9 mouse cellular contexts compared by ENCODE assay signal in genomic region chr1:120596319-120596718, GRCm38 (mm10). TPM values are rescaled to one million over a fixed set of nuclear protein-coding genes. Genes with fewer than 3 reads are reported as not detected.
DNase-seq lines count a peak whose midpoint lies in the region; ATAC-seq lines count a peak whose summit lies in the region.
"Had no signal": no experiment of that assay in that cellular context is flagged by ENCODE, and none has a peak within 500 bp of the region (broad histone marks: within the 10 kb centered on the region; RNA-seq: fewer than 3 reads in every experiment).

No protein-coding gene starts in this region.

- H3K9me3 ChIP-seq in kidney, embryonic 14.5 days (ENCODE audit: control insufficient read depth, low read length): no peaks in the 10 kb centered on the region

- H3K4me1 ChIP-seq in kidney, embryonic 14.5 days (ENCODE audit: control insufficient read depth, insufficient read depth, low read length): no peaks in the 10 kb centered on the region

- no peak overlapping the region for H3K27ac ChIP-seq in kidney, embryonic 14.5 days (ENCODE audit: low read depth, low read length)
- H3K27ac ChIP-seq: liver, embryonic 14.5 days had no signal

- under 1% methylated on average over 21 of the region's 21 CpGs for WGBS in kidney, embryonic 14.5 days

- no peak for DNase-seq in kidney, adult 8-10 months
- peak; percentile 57 to 62 for DNase-seq in gastrocnemius, postnatal 36 days
- DNase-seq in layer of hippocampus, adult 11-12 months (ENCODE audit: low spot score): no peak
- no peak for DNase-seq in cerebellum, adult 18-20 months
- no peak for DNase-seq in layer of hippocampus, postnatal 36 days

- H3K27me3 ChIP-seq in kidney, embryonic 14.5 days (ENCODE audit: control insufficient read depth, insufficient read depth, low read length): peaks cover 99% of the 10 kb centered on the region

- no peaks in the 10 kb centered on the region for H3K36me3 ChIP-seq in kidney, embryonic 14.5 days (ENCODE audit: control insufficient read depth, insufficient read depth, low read length)

- H3K4me2 ChIP-seq in kidney, embryonic 14.5 days (replicated peaks; ENCODE audit: low read depth, low read length): peak overlapping the region; percentile 21; the same call in 1 of the 2 replicates

- ATAC-seq in kidney, embryonic 14.5 days (ENCODE audit: low FRiP score, low TSS enrichment): peak; percentile 57; the same call in 1 of the 2 replicates
- ATAC-seq in common myeloid progenitor, adult 5-6 weeks (replicated peaks; ENCODE audit: low read depth, poor library complexity, severe bottlenecking): 0 out of 2 replicates have a peak, but pooled peaks have one; percentile 12
- 0 out of 2 replicates have a peak, but pooled peaks have one; percentile 44 for ATAC-seq in megakaryocyte-erythroid progenitor cell, adult 5-6 weeks (replicated peaks; ENCODE audit: low FRiP score, low TSS enrichment, poor library complexity, severe bottlenecking)

- H3K4me3 ChIP-seq in kidney, embryonic 14.5 days (ENCODE audit: low read length): peak overlapping the region; percentile 20; the same call in 1 of the 2 replicates

- intact Hi-C loops in gastrocnemius, postnatal 36 days (cut with DNase I): loop anchor here (5.0 to 10.0 kb wide), 4 partner anchors 91 to 458 kb away; no protein-coding TSS in a partner anchor

- no peak overlapping the region for H3K9ac ChIP-seq in kidney, embryonic 14.5 days (ENCODE audit: low read depth, low read length)
- H3K9ac ChIP-seq: liver, embryonic 14.5 days had no signal

RNA-seq across cellular contexts. Expression of gene En1, which starts 5.9 kb away (rescaled TPM):
- polyA plus RNA-seq in kidney, embryonic 14.5 days (2014; fragmentation: Nextera tagmentation; extraction: Ambion mirVana): not detected in 2 replicates
- not detected in 2 replicates for total RNA-seq in common myeloid progenitor, adult 5-6 weeks (2017)
- total RNA-seq in gastrocnemius, postnatal 36 days (2021): 1 to 10 TPM; 6.8 to 7.4 TPM
- total RNA-seq in megakaryocyte-erythroid progenitor cell, adult 5-6 weeks (2014; fragmentation: Nextera tagmentation): not detected in 2 replicates
- not detected in 2 replicates for total RNA-seq in megakaryocyte-erythroid progenitor cell, adult 5-6 weeks (2017)
- not detected for total RNA-seq in layer of hippocampus, postnatal 36 days (2021)

Comparison
In these comparisons a context has a peak if more than half of its experiments do, and no peak if none do; other contexts are left out.
1. DNase-seq: peak in gastrocnemius, postnatal 36 days (2 of 2); none in kidney, adult 8-10 months (0 of 2), layer of hippocampus, adult 11-12 months (single experiment), cerebellum, adult 18-20 months (0 of 2) and layer of hippocampus, postnatal 36 days (0 of 2).
2. Peak in every context shown above with its lines, with median percentiles within 50 percentile points of each other: ATAC-seq.